Mouse (Mus musculus): Measurements from ENCODE around the gene Lcn12. TPM values are rescaled to one million over a fixed set of nuclear protein-coding genes. Genes with fewer than 3 reads are reported as not detected.

Gene Lcn12
- total RNA-seq, 2 experiments from 2014 or later = not detected

GRCm38 (mm10) chr2:25498622-25499478, 5.1 kb upstream of the Lcn12 start:
- no peak for ATAC-seq (replicated peaks; ENCODE audit: low FRiP score, poor library complexity, severe bottlenecking)

- ATAC-seq (replicated peaks; ENCODE audit: low FRiP score, poor library complexity, severe bottlenecking) = no peak
Observed at GRCm38 (mm10) chr2:25497846-25498575, 4.3 kb upstream of the Lcn12 start.

DNA sequence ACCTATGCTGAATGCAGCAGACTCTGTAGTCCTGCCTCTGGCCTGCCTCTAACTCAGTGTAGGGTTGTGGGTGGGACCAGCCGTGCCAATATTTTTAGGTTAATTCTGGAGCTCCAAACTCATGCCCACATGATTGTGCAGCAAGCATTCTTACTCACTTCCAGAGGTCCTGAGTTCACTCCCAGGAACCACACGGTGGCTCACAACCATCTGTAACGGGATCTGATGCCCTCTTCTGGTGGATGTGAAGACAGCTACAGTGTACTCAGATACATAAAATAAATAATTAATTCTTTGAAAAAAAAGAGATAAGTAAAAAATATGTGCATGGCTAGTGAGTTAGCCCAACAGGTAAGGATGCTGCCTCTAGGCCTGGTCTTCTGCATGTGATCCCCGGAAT, 2.8 kb upstream of the Lcn12 start:
- no peak for ATAC-seq (replicated peaks; ENCODE audit: low FRiP score, poor library complexity, severe bottlenecking)

DNA sequence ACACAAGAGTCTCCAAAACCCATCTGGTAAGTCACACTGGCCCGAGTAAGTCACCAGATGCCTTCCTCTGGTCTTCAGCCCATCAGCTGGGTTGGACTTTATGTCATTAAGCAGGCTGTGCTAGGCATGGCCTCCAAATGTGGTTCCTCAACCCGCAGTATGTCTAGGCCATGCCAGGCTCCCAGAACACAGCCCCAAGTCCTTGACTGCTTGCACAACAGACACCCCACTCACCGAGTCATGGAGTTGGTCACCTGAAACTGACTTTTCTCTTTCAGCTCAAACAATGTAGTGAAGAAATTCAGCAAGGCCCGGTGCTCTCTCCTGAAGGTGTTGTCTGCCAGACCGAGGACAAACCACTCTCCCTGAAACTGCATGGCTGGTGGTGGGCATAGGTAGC, 723 bp downstream of the Lcn12 start:
- ATAC-seq (replicated peaks; ENCODE audit: low FRiP score, poor library complexity, severe bottlenecking) = no peak

GRCm38 (mm10) chr2:25488671-25489068, 5.0 kb downstream of the Lcn12 start:
- ATAC-seq (replicated peaks; ENCODE audit: low FRiP score, poor library complexity, severe bottlenecking) = no peak

DNA sequence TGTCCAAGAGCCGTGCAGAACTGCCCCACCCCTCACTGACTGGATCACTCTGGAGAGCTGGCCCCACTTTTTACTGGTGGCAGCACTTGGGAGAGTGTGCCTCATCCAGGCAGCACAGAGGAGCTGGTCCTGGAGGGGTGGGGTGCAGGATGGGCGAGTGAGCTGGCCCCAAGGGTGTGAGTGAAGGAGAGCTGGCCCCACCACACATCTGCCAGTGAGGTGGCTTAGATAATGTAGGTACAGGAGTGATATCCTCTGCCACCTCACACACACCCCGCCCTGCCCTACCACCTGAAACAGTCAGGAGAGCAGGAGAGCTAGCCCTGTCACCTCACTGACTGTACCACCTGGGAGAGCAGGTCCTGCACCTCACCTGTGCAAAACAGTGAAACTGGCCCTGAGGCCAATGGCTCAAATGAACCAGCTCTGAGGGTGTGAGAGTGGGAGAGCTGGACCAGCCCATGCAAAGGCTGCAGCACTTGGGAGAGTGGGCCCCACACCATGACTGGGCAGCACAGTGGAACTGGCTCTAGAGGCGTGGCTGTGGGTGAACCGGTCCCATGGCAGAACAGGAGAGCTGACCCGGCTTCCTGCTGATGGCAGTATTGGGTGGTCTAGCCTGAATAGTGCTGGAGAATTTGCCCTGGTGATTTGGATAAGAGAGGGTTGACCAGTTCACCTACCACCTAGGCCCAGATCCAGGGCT, 5.6 kb downstream of the Lcn12 start:
- ATAC-seq (replicated peaks; ENCODE audit: low FRiP score, poor library complexity, severe bottlenecking) = peak; percentile 30; the same call in 1 of the 2 replicates

GRCm38 (mm10) chr2:25484901-25485647, 8.6 kb downstream of the Lcn12 start:
- no peak for ATAC-seq (replicated peaks; ENCODE audit: low FRiP score, poor library complexity, severe bottlenecking)

GRCm38 (mm10) chr2:25482969-25483368, 10.7 kb downstream of the Lcn12 start:
- ATAC-seq (replicated peaks; ENCODE audit: low FRiP score, poor library complexity, severe bottlenecking) = no peak

DNA sequence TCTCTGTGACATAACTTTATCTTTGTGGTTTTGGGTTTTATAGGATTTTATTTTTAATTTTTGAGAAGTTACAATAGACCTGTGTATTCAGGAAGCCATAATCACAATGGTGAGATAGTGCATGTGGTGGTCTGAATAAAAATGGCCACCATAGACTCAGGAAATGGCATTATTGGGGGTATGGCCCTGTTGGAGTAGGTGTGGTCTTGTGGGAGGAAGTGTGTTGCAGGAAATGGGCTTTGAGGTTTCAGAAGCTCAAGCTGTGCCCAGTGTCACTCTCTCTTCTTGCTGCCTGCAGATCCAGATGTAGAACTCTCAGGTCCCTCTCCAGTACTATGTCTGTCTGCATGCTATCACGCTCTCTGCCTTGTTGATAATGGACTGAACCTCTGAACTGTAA, 13.2 kb downstream of the Lcn12 start:
- no peak for ATAC-seq (replicated peaks; ENCODE audit: low FRiP score, poor library complexity, severe bottlenecking)

- ATAC-seq (replicated peaks; ENCODE audit: low FRiP score, poor library complexity, severe bottlenecking) = no peak
Observed at GRCm38 (mm10) chr2:25479551-25480311, 14.0 kb downstream of the Lcn12 start.

DNA sequence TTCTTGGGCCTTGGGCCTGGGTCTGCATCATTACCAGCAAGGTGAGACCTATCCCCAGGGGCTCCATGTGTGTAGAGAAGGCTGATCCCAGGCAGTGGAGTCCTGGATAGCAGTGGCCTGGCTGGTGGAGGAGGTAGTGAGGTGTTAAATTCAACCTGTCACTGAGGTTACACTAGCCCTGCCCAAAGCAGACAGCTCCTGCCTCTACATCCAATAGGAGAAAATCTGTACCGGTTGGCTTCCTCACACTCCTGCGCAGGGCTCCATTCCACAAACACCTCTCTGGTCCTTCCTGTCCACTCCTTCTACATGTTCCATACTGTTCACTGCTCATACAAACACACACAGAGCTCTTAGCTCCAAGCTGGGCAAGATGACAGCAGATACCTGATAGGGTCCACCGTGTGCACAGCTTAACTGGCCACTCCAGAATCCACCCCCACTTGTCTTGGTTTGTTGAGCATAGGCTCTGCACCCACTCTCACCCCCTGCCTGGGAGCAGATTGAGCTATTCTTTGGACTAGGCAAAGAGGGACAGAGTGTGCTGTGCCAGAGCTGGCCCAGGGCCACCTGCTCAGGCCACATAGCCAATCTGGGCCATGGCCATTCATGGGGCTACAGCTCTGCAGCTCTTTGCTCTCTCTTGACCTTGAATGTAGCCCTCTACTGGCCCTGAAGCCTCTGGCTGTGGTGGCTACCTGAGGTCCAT, 15.6 kb downstream of the Lcn12 start:
- no peak for ATAC-seq (replicated peaks; ENCODE audit: low FRiP score, poor library complexity, severe bottlenecking)

GRCm38 (mm10) chr2:25477541-25477940, 16.2 kb downstream of the Lcn12 start:
- no peak for ATAC-seq (replicated peaks; ENCODE audit: low FRiP score, poor library complexity, severe bottlenecking)

DNA sequence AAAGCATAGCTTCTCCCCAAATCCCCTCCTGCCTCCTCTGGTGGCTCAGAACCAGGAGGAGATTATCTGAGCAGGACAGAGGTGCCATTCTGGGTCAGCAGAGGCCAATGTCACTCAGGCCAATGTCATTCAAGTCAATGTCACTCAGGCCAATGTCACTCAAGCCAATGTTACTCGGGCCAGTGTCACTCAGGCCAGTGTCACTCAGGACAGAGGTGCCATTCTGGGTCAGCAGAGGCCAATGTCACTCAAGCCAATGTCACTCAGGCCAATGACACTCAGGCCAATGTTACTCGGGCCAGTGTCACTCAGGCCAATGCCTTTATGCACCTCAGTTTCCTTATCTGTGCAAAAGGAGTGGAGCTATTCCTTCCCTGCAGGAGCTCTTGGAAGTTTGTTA, 21.2 kb downstream of the Lcn12 start:
- ATAC-seq (replicated peaks; ENCODE audit: low FRiP score, poor library complexity, severe bottlenecking) = no peak

- ATAC-seq (replicated peaks; ENCODE audit: low FRiP score, poor library complexity, severe bottlenecking) = no peak
Observed at GRCm38 (mm10) chr2:25469969-25470368, 23.7 kb downstream of the Lcn12 start, which contains the start of gene Ptgds. Gene Ptgds (minus strand): TSS chr2:25470046.

GRCm38 (mm10) chr2:25468962-25469915, 24.5 kb downstream of the Lcn12 start:
- no peak for ATAC-seq (replicated peaks; ENCODE audit: low FRiP score, poor library complexity, severe bottlenecking)

DNA sequence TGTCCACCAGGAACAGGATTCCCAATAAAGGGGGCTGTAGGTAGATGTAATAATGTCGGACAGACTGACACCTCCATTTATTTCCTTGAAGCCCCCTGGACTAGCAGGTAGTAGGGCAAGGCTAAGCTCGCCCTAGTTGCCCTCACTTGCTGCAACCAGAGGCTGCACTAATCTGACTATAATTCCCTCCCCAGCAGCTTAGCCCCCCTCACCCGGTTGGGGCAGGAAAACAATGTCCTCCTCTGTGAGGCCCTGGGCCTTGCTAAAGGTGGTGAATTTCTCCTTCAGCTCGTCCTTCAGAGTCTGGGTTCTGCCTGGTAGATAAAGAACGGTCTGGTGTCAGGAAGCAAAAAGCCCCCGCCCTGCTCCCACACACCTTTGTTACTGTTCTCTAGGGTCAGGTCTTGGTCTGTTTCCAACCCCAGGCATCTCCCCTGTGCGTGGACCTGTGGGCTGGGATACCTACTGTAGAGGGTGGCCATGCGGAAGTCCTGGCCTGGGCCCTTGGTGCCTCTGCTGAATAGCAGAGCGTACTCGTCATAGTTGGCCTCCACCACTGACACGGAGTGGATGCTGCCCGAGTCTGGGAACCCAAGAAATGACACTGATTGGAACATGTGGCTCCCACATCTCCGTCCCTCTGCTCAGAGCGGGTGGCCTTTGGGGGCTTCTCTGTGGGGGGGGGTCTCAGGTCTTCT, 26.0 kb downstream of the Lcn12 start:
- ATAC-seq (replicated peaks; ENCODE audit: low FRiP score, poor library complexity, severe bottlenecking) = no peak
